In the genomic region with DNA sequence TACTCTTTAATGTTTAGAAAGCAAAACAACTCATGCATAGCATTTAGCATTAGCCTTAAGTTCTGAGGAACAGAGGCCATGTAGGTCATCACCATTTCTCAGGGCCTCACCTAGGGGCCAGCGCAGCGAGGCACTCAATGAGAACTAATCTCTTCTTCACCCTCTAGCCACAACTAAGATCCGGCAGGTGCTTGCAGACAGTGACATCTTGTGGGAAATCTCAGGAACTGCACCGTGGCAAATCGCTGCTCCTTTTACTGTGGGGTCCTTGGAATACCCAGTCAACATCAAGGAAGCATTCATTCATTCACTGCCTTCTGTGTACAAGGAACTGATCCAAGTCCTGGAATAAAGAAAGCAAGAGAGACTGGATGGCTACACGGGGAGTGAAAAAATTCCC, we compare ENCODE assay signal across 9 mouse cellular contexts. TPM values are rescaled to one million over a fixed set of nuclear protein-coding genes. Genes with fewer than 3 reads are reported as not detected.
A peak's percentile ranks its signal among the peaks of the same experiment; 100 is the strongest.
DNase-seq lines count a peak whose midpoint lies in the region; ATAC-seq and TF ChIP-seq lines count a peak whose summit lies in the region.
"Had no signal": no experiment of that assay in that cellular context is flagged by ENCODE, and none has a peak within 500 bp of the region (broad histone marks: within the 10 kb centered on the region; RNA-seq: fewer than 3 reads in every experiment).

No protein-coding gene starts in this region.

- intact Hi-C loops in left cerebral cortex, adult 2 months (cut with DNase I), result loop anchor here (1.0 to 10.0 kb wide), 4 partner anchors 91 to 258 kb away; a partner anchor contains a TSS

- H3K9ac ChIP-seq in forebrain, embryonic 15.5 days (replicated peaks), result no peak overlapping the region
- no peak overlapping the region for H3K9ac ChIP-seq in limb, embryonic 12.5 days (replicated peaks)
- no peak overlapping the region for H3K9ac ChIP-seq in stomach, embryonic 16.5 days (ENCODE audit: low read length)

- H3K4me3 ChIP-seq in left cerebral cortex, adult 2 months, result no peak overlapping the region
- no peak overlapping the region for H3K4me3 ChIP-seq in forebrain, embryonic 15.5 days
- H3K4me3 ChIP-seq in limb, embryonic 12.5 days (replicated peaks), result no peak overlapping the region
- no peak overlapping the region for H3K4me3 ChIP-seq in stomach, embryonic 16.5 days (replicated peaks; ENCODE audit: low read length)
- H3K4me3 ChIP-seq: myocyte had no signal

- H3K36me3 ChIP-seq in forebrain, embryonic 15.5 days, result no peaks in the 10 kb centered on the region
- no peaks in the 10 kb centered on the region for H3K36me3 ChIP-seq in limb, embryonic 12.5 days
- no peaks in the 10 kb centered on the region for H3K36me3 ChIP-seq in stomach, embryonic 16.5 days (ENCODE audit: control insufficient read depth, insufficient read depth, low read length)

- peak; percentile 60 for ATAC-seq in forebrain, embryonic 15.5 days (replicated peaks)
- ATAC-seq in limb, embryonic 12.5 days (ENCODE audit: insufficient number of reproducible peaks, insufficient read depth, low FRiP score, low TSS enrichment, low read depth), result 0 out of 2 replicates have a peak, but pooled peaks have one; percentile 50
- 0 out of 2 replicates have a peak, but pooled peaks have one; percentile 30 for ATAC-seq in stomach, embryonic 16.5 days (ENCODE audit: insufficient read depth, low FRiP score)

- peak; percentile 65 to 73 for DNase-seq in left cerebral cortex, adult 2 months (ENCODE audit: extremely low spot score in 1 of 2, low spot score in 2 of 2)
- DNase-seq in left cerebral cortex, adult 11 months (ENCODE audit: low spot score), result no peak
- DNase-seq in c-Kit-positive CD71-positive TER-119-positive erythroid progenitor cells, embryonic 14.5 days (ENCODE audit: low spot score), result peak; percentile 38
- DNase-seq in induced T-regulatory cell, adult 2 months (ENCODE audit: low read depth), result peak; percentile 82
- DNase-seq in naive thymus-derived CD4-positive, alpha-beta T cell, adult 2 months (ENCODE audit: low read depth), result peak; percentile 84

- no peak overlapping the region for H3K4me2 ChIP-seq in forebrain, embryonic 15.5 days (replicated peaks)
- H3K4me2 ChIP-seq in limb, embryonic 12.5 days, result no peak overlapping the region
- no peak overlapping the region for H3K4me2 ChIP-seq in stomach, embryonic 16.5 days (ENCODE audit: low read depth, low read length)

- H3K27me3 ChIP-seq in forebrain, embryonic 15.5 days, result peaks cover 28% of the 10 kb centered on the region
- peaks cover 68% of the 10 kb centered on the region for H3K27me3 ChIP-seq in limb, embryonic 12.5 days
- H3K27me3 ChIP-seq in stomach, embryonic 16.5 days (ENCODE audit: control insufficient read depth, insufficient read depth, low read length), result peaks cover 32% of the 10 kb centered on the region

- WGBS in forebrain, embryonic 15.5 days, result 1% methylated on average over 6 of the region's 6 CpGs
- 4% methylated on average over 6 of the region's 6 CpGs for WGBS in limb, embryonic 12.5 days
- 3% methylated on average over 6 of the region's 6 CpGs for WGBS in stomach, embryonic 16.5 days

- H3K27ac ChIP-seq in left cerebral cortex, adult 2 months, result no peak overlapping the region
- H3K27ac ChIP-seq in forebrain, embryonic 15.5 days (replicated peaks), result no peak overlapping the region
- H3K27ac ChIP-seq in limb, embryonic 12.5 days, result no peak overlapping the region
- no peak overlapping the region for H3K27ac ChIP-seq in stomach, embryonic 16.5 days (ENCODE audit: low read length)

- H3K4me1 ChIP-seq in forebrain, embryonic 15.5 days, result peaks cover 2% of the 10 kb centered on the region
- H3K4me1 ChIP-seq in limb, embryonic 12.5 days (replicated peaks), result peaks cover 14% of the 10 kb centered on the region
- 0 out of 2 replicates have a peak, but pooled peaks cover 2% of the 10 kb centered on the region for H3K4me1 ChIP-seq in stomach, embryonic 16.5 days (ENCODE audit: control insufficient read depth, insufficient read depth, low read length)

- H3K9me3 ChIP-seq in forebrain, embryonic 15.5 days, result no peaks in the 10 kb centered on the region
- no peaks in the 10 kb centered on the region for H3K9me3 ChIP-seq in limb, embryonic 12.5 days
- no peaks in the 10 kb centered on the region for H3K9me3 ChIP-seq in stomach, embryonic 16.5 days (replicated peaks; ENCODE audit: control insufficient read depth, low read length)

- TF ChIP-seq CTCF in left cerebral cortex, adult 2 months (IDR thresholded peaks at IDR 0.05), result peak; percentile 99

RNA-seq across cellular contexts. Expression of a gene that starts 7.1 kb away (rescaled TPM):
- 100 to 1,000 TPM in 1 of 2 experiments, 10 to 100 TPM in 1; 99.9 to 107 TPM for total RNA-seq in left cerebral cortex, adult 2 months (2021)
- polyA plus RNA-seq in forebrain, embryonic 15.5 days (2015; fragmentation: Nextera tagmentation; extraction: Ambion mirVana), result 4.6 and 5.8 TPM in 2 replicates
- 16.4 and 16.9 TPM in 2 replicates for polyA plus RNA-seq in limb, embryonic 12.5 days (2016; fragmentation: Nextera tagmentation; extraction: Ambion mirVana)
- 0.41 and 0.77 TPM in 2 replicates for polyA plus RNA-seq in stomach, embryonic 16.5 days (2015; fragmentation: Nextera tagmentation; extraction: Ambion mirVana)

RNA-seq across cellular contexts. Expression of a gene that starts 40.8 kb away (rescaled TPM):
- 100 to 1,000 TPM; 143 to 147 TPM for total RNA-seq in left cerebral cortex, adult 2 months (2021)
- polyA plus RNA-seq in forebrain, embryonic 15.5 days (2015; fragmentation: Nextera tagmentation; extraction: Ambion mirVana), result 4.3 and 4.7 TPM in 2 replicates
- 2.8 and 2.9 TPM in 2 replicates for polyA plus RNA-seq in limb, embryonic 12.5 days (2016; fragmentation: Nextera tagmentation; extraction: Ambion mirVana)
- polyA plus RNA-seq in stomach, embryonic 16.5 days (2015; fragmentation: Nextera tagmentation; extraction: Ambion mirVana), result 1.9 and 2.5 TPM in 2 replicates

RNA-seq across cellular contexts. Expression of a gene that starts 46.5 kb away (rescaled TPM):
- 100 to 1,000 TPM; 308 to 318 TPM for total RNA-seq in left cerebral cortex, adult 2 months (2021)
- 10.8 and 11.6 TPM in 2 replicates for polyA plus RNA-seq in forebrain, embryonic 15.5 days (2015; fragmentation: Nextera tagmentation; extraction: Ambion mirVana)
- 0.27 and 0.79 TPM in 2 replicates for polyA plus RNA-seq in limb, embryonic 12.5 days (2016; fragmentation: Nextera tagmentation; extraction: Ambion mirVana)
- polyA plus RNA-seq in stomach, embryonic 16.5 days (2015; fragmentation: Nextera tagmentation; extraction: Ambion mirVana), result 0.36 and 0.39 TPM in 2 replicates
- polyA plus RNA-seq: myocyte had no signal
